Mouse (Mus musculus) heart, postnatal 10 days (tissue): ENCODE data around the gene Them7. TPM values are rescaled to one million over a fixed set of nuclear protein-coding genes. Genes with fewer than 3 reads are reported as not detected.

ENCODE experiments used
- DNase-seq, 2 experiments: peaks; one replicate each; pipeline ENCODE4 v3.0.0; 2021
- intact Hi-C: fragments of 180-260 bp; cut with DNase I; formaldehyde crosslinking; loops from one replicate; pipeline ENCODE4 v1.15.1; 2025
- total RNA-seq, 2 experiments: library from RNA; stranded (reverse); gene quantifications; 2 replicates each; pipeline ENCODE4 v1.2.3; 2021

Them7 gene
- total RNA-seq, 2 experiments from 2014 or later: 0.98 to 1.1 TPM

DNA sequence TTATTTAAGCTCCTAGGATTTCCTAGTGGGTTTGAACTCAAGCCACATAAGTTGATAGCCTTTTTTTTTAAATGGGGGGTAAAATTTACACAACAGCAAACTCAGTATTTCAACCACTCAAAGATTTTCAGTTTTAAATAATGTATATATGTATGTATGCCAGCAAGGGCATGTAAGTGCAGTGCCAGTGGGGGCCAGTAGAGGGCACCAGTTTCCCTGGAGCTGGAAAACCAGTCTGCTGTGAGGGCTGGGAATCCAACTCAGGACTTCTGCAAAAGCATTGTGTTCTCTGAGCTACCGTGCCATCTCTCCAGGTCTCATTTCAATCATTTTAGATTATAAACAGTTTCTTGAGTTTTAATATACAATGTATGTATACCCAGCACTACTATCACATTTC lies 74.8 kb downstream of the Them7 start:
- intact Hi-C loops: no loop called here
- no peak for DNase-seq

GRCm38 (mm10) chr2:105301082-105301481 lies 77.0 kb downstream of the Them7 start:
- intact Hi-C loops: no loop called here
- no peak for DNase-seq

GRCm38 (mm10) chr2:105301531-105301930 lies 77.4 kb downstream of the Them7 start:
- intact Hi-C loops: no loop called here
- no peak for DNase-seq

DNA sequence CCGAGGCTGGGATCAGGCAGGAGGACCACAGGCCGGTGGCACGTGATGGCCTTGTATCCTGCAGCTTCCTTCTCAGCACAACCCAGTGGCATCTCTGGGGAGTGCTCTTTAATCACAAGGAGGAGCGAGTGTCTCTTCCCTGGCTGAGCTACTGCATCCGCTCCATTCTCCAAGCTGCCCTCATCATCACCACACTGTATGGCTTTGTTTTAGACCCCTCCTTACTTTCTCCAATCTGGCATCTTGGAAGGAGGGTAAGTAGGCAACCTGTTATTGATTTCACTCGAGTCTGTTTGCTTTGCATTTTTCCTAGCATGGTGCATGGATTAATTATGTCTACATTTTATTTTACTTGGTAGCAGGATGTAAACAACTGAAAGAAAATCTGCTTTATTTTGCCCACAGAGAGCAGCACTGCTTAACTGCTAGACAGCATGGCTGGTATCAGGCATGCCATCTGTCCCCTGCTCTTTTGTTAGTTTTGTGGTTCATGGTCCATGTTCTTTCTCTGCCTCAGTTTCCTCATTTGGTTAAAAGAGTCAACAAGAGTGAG lies 79.9 kb downstream of the Them7 start:
- DNase-seq: no peak
- intact Hi-C loops: no loop called here

GRCm38 (mm10) chr2:105305876-105306275 lies 81.8 kb downstream of the Them7 start:
- DNase-seq: no peak
- intact Hi-C loops: no loop called here

GRCm38 (mm10) chr2:105311414-105311813 lies 87.3 kb downstream of the Them7 start:
- intact Hi-C loops: no loop called here
- DNase-seq: peak; percentile 4 to 15

DNA sequence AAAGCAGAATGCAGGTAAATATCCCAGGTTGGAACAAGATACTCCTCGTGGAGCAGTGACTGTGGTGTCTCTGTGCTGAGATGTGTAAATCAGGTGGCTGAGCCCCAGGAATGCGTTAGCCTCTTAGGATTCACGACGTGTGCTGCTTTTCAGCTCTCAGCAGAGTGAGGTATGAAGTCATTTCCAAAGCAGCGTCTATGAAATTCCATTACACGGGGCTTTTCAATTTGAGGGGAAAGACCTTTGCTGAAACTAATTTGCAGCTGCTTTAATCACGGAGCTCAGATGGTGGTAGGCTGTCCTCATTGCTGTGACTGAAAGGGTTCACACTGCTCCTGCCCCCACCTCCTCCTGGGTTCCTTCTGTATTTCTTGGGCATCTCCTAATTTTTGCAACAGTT lies 87.9 kb downstream of the Them7 start:
- no peak for DNase-seq
- intact Hi-C loops: no loop called here

GRCm38 (mm10) chr2:105313077-105313476 lies 89.0 kb downstream of the Them7 start:
- intact Hi-C loops: no loop called here
- DNase-seq: no peak

DNA sequence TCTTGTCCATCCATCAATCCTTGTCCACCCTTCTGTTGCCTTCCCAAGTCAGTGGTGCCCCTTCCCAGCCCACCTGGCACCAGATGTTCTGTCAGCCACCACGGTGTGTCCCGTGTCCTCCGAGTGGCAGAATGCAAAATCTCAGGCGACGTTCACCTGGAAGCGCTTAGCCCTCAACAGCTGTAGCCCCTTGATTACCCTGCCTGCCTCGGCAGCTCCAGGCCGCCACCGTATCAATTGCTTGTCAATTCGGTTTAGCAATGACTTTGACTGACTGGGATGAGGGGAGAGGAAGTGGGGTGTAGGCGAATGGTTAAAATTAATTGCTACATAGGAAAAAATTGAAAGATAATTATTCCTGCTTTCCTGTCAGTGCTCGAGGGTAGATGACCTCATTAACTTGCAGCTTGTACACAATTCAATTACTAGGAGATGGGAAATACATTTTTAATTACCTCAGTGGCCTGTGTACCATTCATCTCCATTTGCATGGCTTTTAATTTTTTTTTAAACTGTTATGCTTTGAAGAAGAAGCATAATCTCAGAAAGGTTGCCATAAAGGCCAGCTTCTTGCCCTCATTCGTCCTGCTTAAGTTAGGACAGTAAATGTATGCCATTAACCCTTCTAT lies 93.5 kb downstream of the Them7 start:
- intact Hi-C loops: no loop called here
- DNase-seq: no peak

DNA sequence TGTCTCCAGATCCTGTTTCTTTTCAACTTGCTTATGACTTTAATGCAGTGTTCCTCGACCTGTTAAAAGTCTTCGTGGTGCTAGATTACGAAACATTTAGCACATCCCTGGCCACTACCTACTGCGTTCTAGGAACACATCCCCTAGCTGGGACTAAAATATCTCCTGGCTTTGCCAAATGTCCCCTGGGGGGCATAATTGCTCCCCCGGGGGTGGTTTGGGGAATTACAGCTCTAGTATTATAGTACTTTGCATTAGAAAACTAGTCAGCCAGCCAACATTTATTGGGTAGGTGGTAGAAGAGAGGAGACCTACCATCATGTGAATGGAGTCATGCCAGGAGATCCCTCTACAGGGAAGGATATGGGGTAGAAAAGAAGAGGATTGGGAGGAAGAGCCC lies 101.9 kb downstream of the Them7 start:
- intact Hi-C loops: no loop called here
- DNase-seq: no peak

- DNase-seq: peak; percentile 15 to 25
- intact Hi-C loops: loop anchor here (10.0 kb wide), 1 partner anchor 755 kb away; no protein-coding TSS in a partner anchor
Measured at GRCm38 (mm10) chr2:105330024-105330423, 105.9 kb downstream of the Them7 start.

- intact Hi-C loops: loop anchor here (10.0 kb wide), 1 partner anchor 752 kb away; no protein-coding TSS in a partner anchor
- no peak for DNase-seq
Measured at GRCm38 (mm10) chr2:105333107-105333506, 109.0 kb downstream of the Them7 start.

DNA sequence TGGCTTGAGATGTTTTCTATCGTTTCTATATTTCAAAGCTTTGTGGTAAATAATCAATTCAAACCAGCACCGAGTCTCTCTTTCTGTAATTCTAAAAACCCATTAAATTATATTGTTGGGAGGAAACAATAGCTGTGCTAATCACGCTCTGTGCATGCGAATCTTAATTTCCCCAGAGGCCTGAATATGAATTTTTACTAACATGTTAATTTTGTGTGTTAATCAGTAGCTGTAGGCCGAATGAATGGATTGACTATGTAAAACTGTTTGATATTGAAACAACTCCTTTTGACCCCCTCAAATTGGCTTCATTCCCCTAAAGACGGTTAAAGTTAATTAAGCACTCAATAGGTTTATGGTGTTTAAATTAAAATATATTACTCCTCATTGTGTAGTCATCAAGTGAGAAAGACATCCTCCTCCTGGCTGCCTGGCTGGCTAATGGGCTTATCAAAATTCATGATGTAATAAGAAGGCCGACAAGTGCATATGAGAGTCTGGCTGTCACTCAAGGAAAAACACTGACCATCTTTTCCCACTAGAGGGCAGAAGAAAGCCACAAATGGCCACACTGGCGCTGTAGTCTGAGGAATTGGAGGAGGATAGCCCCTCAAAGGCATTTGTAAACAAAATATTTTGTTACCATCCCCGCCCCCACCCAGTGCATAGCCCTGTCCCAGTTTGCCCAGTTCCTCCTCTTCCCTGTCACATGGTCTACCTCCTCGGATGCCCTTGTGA lies 110.0 kb downstream of the Them7 start:
- intact Hi-C loops: loop anchor here (1.0 to 10.0 kb wide), 2 partner anchors 94 to 751 kb away; no protein-coding TSS in a partner anchor
- DNase-seq: peak; percentile 63 to 80

DNA sequence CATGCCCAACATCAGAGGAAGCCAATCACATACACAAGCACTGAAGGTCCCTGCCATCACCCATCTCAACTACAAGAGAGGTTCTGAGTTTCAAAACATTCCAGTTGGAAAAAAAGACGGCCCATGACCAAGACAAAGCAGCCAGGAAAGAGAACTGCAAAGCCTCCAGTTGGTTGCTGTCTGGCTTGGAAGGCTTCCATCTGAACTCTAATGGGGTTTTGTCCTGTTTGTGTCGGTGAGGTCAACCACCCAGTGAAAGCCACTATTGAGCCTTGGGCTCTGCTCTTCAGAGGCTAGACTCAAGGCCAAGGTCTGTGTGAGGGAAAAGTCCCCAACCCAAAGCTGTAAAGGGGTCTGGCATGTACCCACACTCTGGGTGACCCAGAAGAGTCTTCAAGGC lies 111.5 kb downstream of the Them7 start:
- peak; percentile 12 to 36 for DNase-seq
- intact Hi-C loops: loop anchor here (5.0 to 10.0 kb wide), 2 partner anchors 749 to 857 kb away; no protein-coding TSS in a partner anchor

- DNase-seq: no peak
- intact Hi-C loops: loop anchor here (5.0 to 10.0 kb wide), 2 partner anchors 748 to 856 kb away; no protein-coding TSS in a partner anchor
Measured at GRCm38 (mm10) chr2:105336314-105337027, 112.4 kb downstream of the Them7 start.

DNA sequence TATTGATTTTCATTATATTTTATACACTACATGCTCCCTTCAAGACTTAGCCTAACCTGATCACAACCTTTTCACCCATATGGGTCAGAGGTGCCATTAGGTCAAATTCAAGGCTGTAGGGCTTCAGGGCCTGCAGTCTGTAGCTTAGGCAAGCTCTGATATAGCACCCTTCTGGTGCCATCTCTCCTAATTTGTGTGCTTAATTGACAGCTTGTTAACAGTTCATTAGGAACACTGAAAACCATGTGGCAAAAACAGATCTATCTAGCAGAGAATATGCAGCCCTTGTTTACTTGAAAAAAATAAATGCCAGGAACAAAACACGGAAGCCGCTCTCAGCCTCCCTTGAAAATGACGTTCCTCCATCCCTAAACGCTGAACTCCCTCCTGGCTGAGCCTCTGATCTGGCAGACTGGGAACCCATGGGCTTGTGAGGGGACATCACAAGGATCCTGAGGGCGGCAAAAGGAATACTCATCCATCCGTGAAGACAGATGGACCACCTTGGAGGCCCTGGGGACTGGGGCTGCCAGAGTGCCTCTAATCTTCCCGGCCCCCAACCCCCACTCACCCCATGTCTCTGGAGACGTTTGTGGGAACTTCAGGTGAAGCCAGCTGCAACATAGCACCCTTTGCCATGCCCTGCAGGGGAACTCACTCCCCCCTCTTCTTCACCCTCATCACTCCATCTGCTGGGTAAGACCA lies 113.2 kb downstream of the Them7 start:
- intact Hi-C loops: loop anchor here (5.0 to 10.0 kb wide), 2 partner anchors 747 to 855 kb away; no protein-coding TSS in a partner anchor
- no peak for DNase-seq

- DNase-seq: no peak
- intact Hi-C loops: loop anchor here (5.0 to 10.0 kb wide), 2 partner anchors 745 to 852 kb away; no protein-coding TSS in a partner anchor
Measured at GRCm38 (mm10) chr2:105339993-105340392, 115.9 kb downstream of the Them7 start.

DNA sequence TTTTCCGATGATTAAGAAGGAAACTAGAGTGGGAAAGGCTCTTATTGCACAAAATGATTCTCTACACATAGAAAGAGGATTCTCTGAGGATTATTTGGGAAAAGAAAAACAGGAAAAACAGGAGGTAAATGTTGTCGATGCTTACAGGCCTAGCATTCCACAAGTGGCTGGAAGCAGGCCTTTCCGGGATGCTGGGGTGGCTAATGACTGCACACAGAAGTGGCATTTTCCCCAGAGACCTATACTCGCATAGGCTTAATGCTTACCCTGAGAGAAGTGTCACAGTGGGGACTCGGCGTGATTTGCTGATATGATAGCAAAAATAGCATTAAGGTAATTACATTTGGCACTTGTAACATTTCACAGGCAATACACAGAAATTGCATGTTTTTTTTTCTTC lies 124.8 kb downstream of the Them7 start:
- intact Hi-C loops: no loop called here

GRCm38 (mm10) chr2:105356791-105357190 lies 132.7 kb downstream of the Them7 start:
- intact Hi-C loops: no loop called here
- DNase-seq: peak; percentile 7 to 11

More for the DNA sequence above, 124.8 kb downstream of the Them7 start:
- no peak for DNase-seq

- DNase-seq: no peak
- intact Hi-C loops: no loop called here
Measured at GRCm38 (mm10) chr2:105358040-105358439, 133.9 kb downstream of the Them7 start.
